Mouse (Mus musculus) stomach, postnatal 0 days (tissue): ENCODE measurements around the gene Tmco4. TPM values are rescaled to one million over a fixed set of nuclear protein-coding genes. Genes with fewer than 3 reads are reported as not detected.

Experiments used
- ATAC-seq: fragments of 200-750 bp; cut with Nextera tagmentation; 2 replicates; pipeline ENCODE4 v1.8.0; 2017; ENCODE audit not compliant: low FRiP score, low TSS enrichment
- DNase-seq: peaks from one replicate; pipeline ENCODE4 v3.0.0-alpha.2; 2016; ENCODE audit warnings: low spot score
- H3K27ac ChIP-seq: fragments of 300-500 bp; sonication (generic); replicated peaks from 2 replicates; pipeline ENCODE4 v1.5.1; 2014; ENCODE audit warnings: mild to moderate bottlenecking, control low read depth
- H3K27me3 ChIP-seq: fragments of 300-500 bp; sonication (generic); 2 replicates; pipeline ENCODE4 v1.6.1; 2014; ENCODE audit warnings: low read length; ENCODE audit not compliant: control insufficient read depth, insufficient read depth
- H3K36me3 ChIP-seq: fragments of 300-500 bp; sonication (generic); 2 replicates; pipeline ENCODE4 v1.6.1; 2014; ENCODE audit warnings: low read length, mixed read lengths; ENCODE audit not compliant: control insufficient read depth, insufficient read depth
- H3K4me1 ChIP-seq: fragments of 300-500 bp; sonication (generic); replicated peaks from 2 replicates; pipeline ENCODE4 v1.6.1; 2014; ENCODE audit warnings: antibody characterized with exemption; ENCODE audit not compliant: control insufficient read depth, insufficient read depth
- H3K4me2 ChIP-seq: fragments of 300-500 bp; sonication (generic); replicated peaks from 2 replicates; pipeline ENCODE4 v1.6.1; 2014; ENCODE audit warnings: low read depth, mild to moderate bottlenecking, control low read depth, moderate library complexity
- H3K4me3 ChIP-seq: fragments of 300-500 bp; sonication (generic); 2 replicates; pipeline ENCODE4 v1.5.1; 2014; ENCODE audit warnings: low read depth, low read length, control low read depth
- H3K9ac ChIP-seq: fragments of 300-500 bp; sonication (generic); 2 replicates; pipeline ENCODE4 v1.6.1; 2014; ENCODE audit warnings: mild to moderate bottlenecking, low read length, control low read depth, mixed read lengths
- H3K9me3 ChIP-seq: fragments of 300-500 bp; sonication (generic); 2 replicates; pipeline ENCODE4 v1.6.1; 2016; ENCODE audit warnings: low read length; ENCODE audit not compliant: control insufficient read depth
- CTCF ChIP-seq: IDR thresholded peaks from 2 replicates; pipeline ENCODE4 v1.5.1; 2016; ENCODE audit warnings: antibody characterized with exemption, low read depth, mild to moderate bottlenecking, moderate library complexity
- EP300 ChIP-seq: optimal IDR thresholded peaks from 2 replicates; pipeline ENCODE3; 2016; ENCODE audit warnings: antibody characterized with exemption
- WGBS: fragments of 180-500 bp; shearing (Covaris S2); extraction: QIAGEN DNeasy Blood & Tissue Kit; methylation state at CpG from one replicate; pipeline ENCODE4 v1.1.7; 2014; 5-methylcytosine and 5-hydroxymethylcytosine counted together
- polyA plus RNA-seq: library from polyadenylated mRNA; unstranded; fragments of >200 nt; fragmentation: Nextera tagmentation; extraction: Ambion mirVana; gene quantifications from 2 replicates; pipeline ENCODE4 v1.2.1, GENCODE M21; 2015

The Tmco4 gene
- polyA plus RNA-seq, 1 experiment from 2014 or later: 10.8 TPM

- DNase-seq: no peak
- H3K4me2 ChIP-seq: no peak overlapping the region
- ATAC-seq: no peak
- no peak overlapping the region for H3K4me3 ChIP-seq
- no peak for TF ChIP-seq CTCF
- TF ChIP-seq EP300: no peak
- no peaks in the 10 kb centered on the region for H3K4me1 ChIP-seq
- H3K36me3 ChIP-seq: no peaks in the 10 kb centered on the region
- no peak overlapping the region for H3K9ac ChIP-seq
- WGBS: 34% methylated on average over 2 of the region's 2 CpGs
- no peaks in the 10 kb centered on the region for H3K9me3 ChIP-seq
- H3K27me3 ChIP-seq: no peaks in the 10 kb centered on the region
- H3K27ac ChIP-seq: no peak overlapping the region
Measured at GRCm38 (mm10) chr4:139024379-139024778, 51.7 kb downstream of the Tmco4 start.

- H3K4me1 ChIP-seq: no peaks in the 10 kb centered on the region
- H3K36me3 ChIP-seq: 0 out of 2 replicates have a peak, but pooled peaks cover 1% of the 10 kb centered on the region
- TF ChIP-seq EP300 (no peak), CTCF (no peak)
- no peaks in the 10 kb centered on the region for H3K27me3 ChIP-seq
- no peak for ATAC-seq
- H3K4me3 ChIP-seq: no peak overlapping the region
- H3K4me2 ChIP-seq: no peak overlapping the region
- H3K9ac ChIP-seq: no peak overlapping the region
- 56% methylated on average over 6 of the region's 6 CpGs for WGBS
- no peak for DNase-seq
- H3K9me3 ChIP-seq: no peaks in the 10 kb centered on the region
- no peak overlapping the region for H3K27ac ChIP-seq
Measured at GRCm38 (mm10) chr4:139030675-139031074, 58.0 kb downstream of the Tmco4 start.

DNA sequence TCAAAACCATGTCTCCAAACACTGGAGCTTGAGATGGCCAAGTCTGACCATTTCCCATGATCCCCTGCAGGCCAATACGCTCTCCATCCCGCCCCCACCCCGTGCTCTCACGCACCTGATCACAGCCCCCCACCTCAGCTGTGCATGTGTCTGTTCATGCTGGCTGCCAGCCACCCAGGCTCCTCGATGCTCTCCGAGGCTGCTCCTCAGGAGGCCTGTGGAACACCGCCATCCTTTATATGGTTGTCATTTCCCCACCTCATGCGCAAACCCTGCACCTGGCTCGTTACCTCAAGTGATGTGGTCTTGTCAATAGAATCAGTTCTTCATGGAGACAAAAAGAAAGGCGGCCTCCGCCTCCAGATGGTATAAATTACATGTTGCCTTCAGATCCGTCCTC, 59.8 kb downstream of the Tmco4 start:
- Histone ChIP-seq H3K4me1 (no peaks in the 10 kb centered on the region), H3K27me3 (no peaks in the 10 kb centered on the region), H3K27ac (no peak overlapping the region), H3K4me3 (no peak overlapping the region), H3K9me3 (no peaks in the 10 kb centered on the region), H3K36me3 (0 out of 2 replicates have a peak, but pooled peaks cover 4% of the 10 kb centered on the region), H3K4me2 (no peak overlapping the region), H3K9ac (no peak overlapping the region)
- TF ChIP-seq CTCF (no peak), EP300 (no peak)
- DNase-seq: no peak
- 80% methylated on average over 12 of the region's 12 CpGs for WGBS
- no peak for ATAC-seq

DNA sequence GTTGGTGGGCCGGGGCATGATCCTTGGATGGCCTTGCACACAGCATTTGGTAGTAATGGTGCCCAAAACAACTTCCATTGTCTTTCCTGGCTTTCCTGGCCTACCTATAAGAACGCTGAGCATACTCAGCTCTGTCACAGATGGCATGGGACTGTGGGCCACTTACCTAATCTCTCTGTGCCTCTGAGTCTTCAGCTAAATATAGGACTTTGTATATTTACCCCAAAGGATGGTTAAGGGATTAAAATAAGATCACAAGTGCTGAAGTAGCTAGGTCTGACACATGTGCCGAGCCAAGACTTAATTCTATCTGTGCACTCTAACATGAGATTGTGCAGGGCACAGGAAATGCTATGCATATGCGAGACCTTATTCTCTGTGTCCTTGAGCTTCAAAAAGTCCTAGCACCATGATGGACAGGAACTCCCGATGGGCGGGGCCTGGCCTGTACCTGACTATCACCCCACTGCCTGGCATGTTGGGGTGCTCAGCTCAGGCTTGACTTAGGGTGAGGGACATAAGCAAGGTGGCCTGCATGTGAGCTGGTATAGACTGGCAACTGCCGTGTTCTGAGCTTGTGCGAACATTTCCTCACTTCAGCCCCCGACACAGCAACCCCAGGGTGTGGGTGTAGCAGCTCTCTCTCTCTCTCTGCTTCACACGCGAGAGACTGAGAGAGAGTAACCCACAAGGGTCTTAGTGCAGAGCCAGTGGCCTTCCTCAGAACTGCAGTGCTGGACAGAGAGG, 60.7 kb downstream of the Tmco4 start:
- TF ChIP-seq CTCF (no peak), EP300 (no peak)
- H3K4me1 ChIP-seq: no peaks in the 10 kb centered on the region
- H3K4me3 ChIP-seq: no peak overlapping the region
- ATAC-seq (no peak), DNase-seq (no peak)
- H3K9ac ChIP-seq: no peak overlapping the region
- H3K27ac ChIP-seq: no peak overlapping the region
- 0 out of 2 replicates have a peak, but pooled peaks cover 4% of the 10 kb centered on the region for H3K36me3 ChIP-seq
- no peaks in the 10 kb centered on the region for H3K27me3 ChIP-seq
- no peaks in the 10 kb centered on the region for H3K9me3 ChIP-seq
- WGBS: 74% methylated on average over 11 of the region's 11 CpGs
- H3K4me2 ChIP-seq: no peak overlapping the region

GRCm38 (mm10) chr4:139034010-139034367, 61.3 kb downstream of the Tmco4 start:
- H3K9ac ChIP-seq: no peak overlapping the region
- 0 out of 2 replicates have a peak, but pooled peaks cover 4% of the 10 kb centered on the region for H3K36me3 ChIP-seq
- H3K27me3 ChIP-seq: no peaks in the 10 kb centered on the region
- H3K4me1 ChIP-seq: no peaks in the 10 kb centered on the region
- DNase-seq (no peak), ATAC-seq (no peak)
- H3K9me3 ChIP-seq: no peaks in the 10 kb centered on the region
- TF ChIP-seq CTCF (no peak), EP300 (no peak)
- H3K27ac ChIP-seq: no peak overlapping the region
- H3K4me2 ChIP-seq: no peak overlapping the region
- 75% methylated on average over 8 of the region's 8 CpGs for WGBS
- H3K4me3 ChIP-seq: no peak overlapping the region

GRCm38 (mm10) chr4:139034540-139034939, 61.9 kb downstream of the Tmco4 start:
- peak; percentile 33 for DNase-seq
- Histone ChIP-seq H3K9ac (no peak overlapping the region), H3K27ac (no peak overlapping the region), H3K4me3 (no peak overlapping the region), H3K27me3 (no peaks in the 10 kb centered on the region), H3K4me1 (no peaks in the 10 kb centered on the region), H3K9me3 (no peaks in the 10 kb centered on the region), H3K4me2 (no peak overlapping the region), H3K36me3 (0 out of 2 replicates have a peak, but pooled peaks cover 4% of the 10 kb centered on the region)
- peak; percentile 43; the same call in 1 of the 2 replicates for ATAC-seq
- WGBS: 41% methylated on average over 4 of the region's 4 CpGs
- TF ChIP-seq CTCF: peak; percentile 53
- TF ChIP-seq EP300: no peak
